Mouse (Mus musculus) G1E (cell line): ENCODE measurements around the gene Gpr31b.
"Not testable (repeated sequence)": the region's sequence is repeated elsewhere in the genome, so short reads cannot be mapped to it uniquely, and the experiment has no call there.

Source experiments
- CTCF ChIP-seq: IDR thresholded peaks from 2 replicates; pipeline ENCODE4 v1.5.1; 2012; ENCODE audit warnings: low read depth, low read length, inconsistent platforms, mixed read lengths
- GATA1 ChIP-seq: IDR thresholded peaks from 2 replicates; pipeline ENCODE4 v1.6.1; 2012; ENCODE audit warnings: borderline replicate concordance, low read length, inconsistent platforms, mixed read lengths
- GATA2 ChIP-seq: IDR thresholded peaks from 2 replicates; pipeline ENCODE4 v1.6.1; 2012; ENCODE audit warnings: low read depth, low read length, inconsistent platforms, borderline replicate concordance
- POLR2AphosphoS5 ChIP-seq: IDR thresholded peaks from 2 replicates; pipeline ENCODE4 v1.6.1; 2012; ENCODE audit warnings: low read depth, low read length, inconsistent platforms; ENCODE audit not compliant: insufficient replicate concordance
- TAL1 ChIP-seq: conservative IDR thresholded peaks from 2 replicates; pipeline ENCODE4 v1.6.1; 2012; ENCODE audit warnings: low read depth, low read length, inconsistent platforms, mixed read lengths

- not testable (repeated sequence) for TF ChIP-seq CTCF, POLR2AphosphoS5, GATA1, TAL1, GATA2
Measured at GRCm38 (mm10) chr17:13062882-13063281, 10.8 kb upstream of the Gpr31b start.
